Mouse (Mus musculus) spleen, adult 2 months (tissue): ENCODE measurements around the gene Limk2.
A peak's percentile ranks its signal among the peaks of the same experiment; 100 is the strongest.

Source experiments
- CTCF ChIP-seq: fragments of 200-500 bp; IDR thresholded peaks from 2 replicates; pipeline ENCODE4 v1.5.1; 2011; ENCODE audit warnings: mild to moderate bottlenecking, inconsistent platforms; ENCODE audit not compliant: insufficient read depth, insufficient read length, insufficient replicate concordance; ENCODE audit errors: extremely low read depth
- POLR2A ChIP-seq: fragments of 200-500 bp; IDR thresholded peaks from 2 replicates; pipeline ENCODE4 v1.6.1; 2011; ENCODE audit warnings: low read depth, low read length, inconsistent platforms

- TF ChIP-seq POLR2A (peak; percentile 93), CTCF (no peak)
Measured at GRCm38 (mm10) chr11:3331756-3332642, 77.0 kb downstream of the Limk2 start.
